Mouse (Mus musculus): Measurements from ENCODE around the gene Glrx5. TPM values are rescaled to one million over a fixed set of nuclear protein-coding genes. Genes with fewer than 3 reads are reported as not detected.

Gene Glrx5
- total RNA-seq, 2 experiments from 2014 or later = 29.8 to 56.1 TPM

- ATAC-seq (replicated peaks; ENCODE audit: poor library complexity, severe bottlenecking) = no peak
Measured at GRCm38 (mm10) chr12:105064168-105064567, 31.7 kb downstream of the Glrx5 start.

- ATAC-seq (replicated peaks; ENCODE audit: poor library complexity, severe bottlenecking) = peak; percentile 26; the same call in 1 of the 2 replicates
Measured at GRCm38 (mm10) chr12:105065119-105065518, 32.6 kb downstream of the Glrx5 start.

GRCm38 (mm10) chr12:105066523-105066922, 34.0 kb downstream of the Glrx5 start:
- no peak for ATAC-seq (replicated peaks; ENCODE audit: poor library complexity, severe bottlenecking)

GRCm38 (mm10) chr12:105068911-105069310, 36.4 kb downstream of the Glrx5 start:
- ATAC-seq (replicated peaks; ENCODE audit: poor library complexity, severe bottlenecking) = peak; percentile 83

- peak; percentile 82 for ATAC-seq (replicated peaks; ENCODE audit: poor library complexity, severe bottlenecking)
Measured at GRCm38 (mm10) chr12:105073708-105074107, 41.2 kb downstream of the Glrx5 start.

GRCm38 (mm10) chr12:105075496-105075895, 43.0 kb downstream of the Glrx5 start:
- ATAC-seq (replicated peaks; ENCODE audit: poor library complexity, severe bottlenecking) = no peak

GRCm38 (mm10) chr12:105076511-105076910, 44.0 kb downstream of the Glrx5 start:
- ATAC-seq (replicated peaks; ENCODE audit: poor library complexity, severe bottlenecking) = no peak

GRCm38 (mm10) chr12:105077232-105077631, 44.7 kb downstream of the Glrx5 start:
- no peak for ATAC-seq (replicated peaks; ENCODE audit: poor library complexity, severe bottlenecking)

- no peak for ATAC-seq (replicated peaks; ENCODE audit: poor library complexity, severe bottlenecking)
Measured at GRCm38 (mm10) chr12:105084171-105084570, 51.7 kb downstream of the Glrx5 start.

- no peak for ATAC-seq (replicated peaks; ENCODE audit: poor library complexity, severe bottlenecking)
Measured at GRCm38 (mm10) chr12:105084816-105085215, 52.3 kb downstream of the Glrx5 start.

GRCm38 (mm10) chr12:105085296-105085695, 52.8 kb downstream of the Glrx5 start:
- ATAC-seq (replicated peaks; ENCODE audit: poor library complexity, severe bottlenecking) = no peak

- no peak for ATAC-seq (replicated peaks; ENCODE audit: poor library complexity, severe bottlenecking)
Measured at GRCm38 (mm10) chr12:105086781-105087180, 54.3 kb downstream of the Glrx5 start.

- ATAC-seq (replicated peaks; ENCODE audit: poor library complexity, severe bottlenecking) = no peak
Measured at GRCm38 (mm10) chr12:105087353-105087752, 54.9 kb downstream of the Glrx5 start.

GRCm38 (mm10) chr12:105089231-105089630, 56.7 kb downstream of the Glrx5 start:
- no peak for ATAC-seq (replicated peaks; ENCODE audit: poor library complexity, severe bottlenecking)

GRCm38 (mm10) chr12:105091604-105092003, 59.1 kb downstream of the Glrx5 start:
- no peak for ATAC-seq (replicated peaks; ENCODE audit: poor library complexity, severe bottlenecking)

Other genes starting within 250 kb of the Glrx5 start
- 0.84 TPM in 1 of 2 replicates, not detected in the other for gene Clmn, start 167.6 kb upstream of the Glrx5 start, total RNA-seq (2014; fragmentation: Nextera tagmentation)
- gene Clmn, start 167.6 kb upstream of the Glrx5 start, total RNA-seq (2017) = not detected in 2 replicates
- gene Syne3, start 22.9 kb upstream of the Glrx5 start, total RNA-seq (2014; fragmentation: Nextera tagmentation) = 13.4 and 20.1 TPM in 2 replicates
- 20.3 and 22.4 TPM in 2 replicates for gene Syne3, start 22.9 kb upstream of the Glrx5 start, total RNA-seq (2017)
- gene Tcl1b2, start 113.3 kb downstream of the Glrx5 start, total RNA-seq (2014; fragmentation: Nextera tagmentation) = not detected in 2 replicates
- not detected in 2 replicates for gene Tcl1b2, start 113.3 kb downstream of the Glrx5 start, total RNA-seq (2017)
- not detected in 2 replicates for gene Tcl1b1, start 127.0 kb downstream of the Glrx5 start, total RNA-seq (2014; fragmentation: Nextera tagmentation)
- gene Tcl1b1, start 127.0 kb downstream of the Glrx5 start, total RNA-seq (2017) = not detected in 2 replicates
- not detected in 2 replicates for gene Tcl1b5, start 143.7 kb downstream of the Glrx5 start, total RNA-seq (2014; fragmentation: Nextera tagmentation)
- gene Tcl1b5, start 143.7 kb downstream of the Glrx5 start, total RNA-seq (2017) = not detected in 2 replicates
- gene Tcl1b3, start 158.4 kb downstream of the Glrx5 start, total RNA-seq (2014; fragmentation: Nextera tagmentation) = not detected in 2 replicates
- not detected in 2 replicates for gene Tcl1b3, start 158.4 kb downstream of the Glrx5 start, total RNA-seq (2017)
- gene Tcl1b4, start 169.3 kb downstream of the Glrx5 start, total RNA-seq (2014; fragmentation: Nextera tagmentation) = not detected in 2 replicates
- not detected in 2 replicates for gene Tcl1b4, start 169.3 kb downstream of the Glrx5 start, total RNA-seq (2017)
- not detected in 2 replicates for gene Tcl1, start 190.1 kb downstream of the Glrx5 start, total RNA-seq (2014; fragmentation: Nextera tagmentation)
- gene Tcl1, start 190.1 kb downstream of the Glrx5 start, total RNA-seq (2017) = not detected in 2 replicates